Mouse (Mus musculus) frontal cortex, postnatal 25 days (tissue): ENCODE data around the gene Fam71e2.

Source experiments
- DNase-seq, 2 experiments: peaks; one replicate each; pipeline ENCODE4 v3.0.0; 2022; ENCODE audit warnings: low spot score in 2 of 2

Gene Fam71e2

GRCm38 (mm10) chr7:4739041-4739543 lies 32.0 kb downstream of the Fam71e2 start:
- no peak for DNase-seq

GRCm38 (mm10) chr7:4732968-4733392 lies 38.1 kb downstream of the Fam71e2 start:
- no peak for DNase-seq

GRCm38 (mm10) chr7:4731090-4731489 lies 40.0 kb downstream of the Fam71e2 start:
- no peak for DNase-seq

DNA sequence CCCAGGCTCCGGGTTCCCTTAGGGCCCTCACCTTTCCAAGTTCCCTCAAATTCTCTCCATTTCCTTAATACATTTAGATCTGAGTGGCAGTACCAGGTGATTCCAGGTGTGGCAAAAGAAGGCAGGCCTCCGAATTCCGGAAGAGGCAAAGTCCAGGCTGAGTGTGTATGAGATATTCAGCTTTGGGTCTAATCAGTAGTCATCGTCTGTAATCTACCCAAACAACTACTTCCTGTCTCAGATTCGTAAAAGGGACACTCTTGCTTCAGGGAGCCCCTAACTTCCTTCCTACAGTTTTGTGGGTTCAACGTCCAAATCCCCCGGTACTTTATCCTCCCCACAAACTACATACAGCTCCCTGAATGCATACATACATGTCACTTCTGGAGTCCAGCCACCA lies 45.9 kb downstream of the Fam71e2 start, which contains the start of gene Tmem150b:
Tmem150b (minus strand) TSS at position 81 of the 400 bp plus-strand sequence.
- DNase-seq: no peak

DNA sequence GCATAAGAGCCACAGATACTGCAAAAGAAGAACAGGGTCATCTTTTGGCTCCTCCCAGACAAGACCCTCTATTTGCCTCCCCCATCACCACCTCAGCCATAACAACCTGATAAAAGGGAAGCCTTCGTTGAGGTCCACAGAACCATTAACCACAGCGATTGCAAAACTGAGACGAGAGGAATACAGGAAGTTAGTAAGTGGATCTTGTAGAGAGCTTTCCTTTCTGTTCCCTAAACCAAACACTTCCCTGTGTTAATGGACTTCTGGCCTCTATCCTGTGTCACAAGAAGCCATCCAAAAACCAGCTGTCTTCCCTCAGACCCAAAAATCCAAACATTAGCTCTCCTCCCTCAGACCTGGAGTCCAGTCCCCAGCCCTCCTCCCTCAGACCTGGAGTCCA lies 46.7 kb downstream of the Fam71e2 start:
- DNase-seq: no peak

DNA sequence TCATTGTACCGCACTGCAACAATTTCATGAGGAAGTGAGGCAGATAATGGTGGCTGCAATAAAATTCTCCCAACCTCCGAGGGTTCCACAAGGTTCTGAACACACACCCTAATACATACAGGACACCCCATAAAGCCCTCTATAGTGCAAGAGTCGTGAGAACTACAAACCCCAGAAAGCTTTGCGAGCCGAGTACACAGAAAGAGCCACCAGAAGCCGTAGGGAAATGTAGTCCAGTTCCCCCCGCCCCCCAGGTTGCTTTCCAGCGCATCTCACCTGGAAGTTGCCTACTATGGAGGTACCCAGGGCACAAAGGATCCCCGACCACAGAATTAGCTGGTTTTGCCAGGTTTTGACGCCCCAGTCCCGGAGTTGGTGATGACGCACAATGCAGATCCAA lies 47.6 kb downstream of the Fam71e2 start:
- no peak for DNase-seq

DNA sequence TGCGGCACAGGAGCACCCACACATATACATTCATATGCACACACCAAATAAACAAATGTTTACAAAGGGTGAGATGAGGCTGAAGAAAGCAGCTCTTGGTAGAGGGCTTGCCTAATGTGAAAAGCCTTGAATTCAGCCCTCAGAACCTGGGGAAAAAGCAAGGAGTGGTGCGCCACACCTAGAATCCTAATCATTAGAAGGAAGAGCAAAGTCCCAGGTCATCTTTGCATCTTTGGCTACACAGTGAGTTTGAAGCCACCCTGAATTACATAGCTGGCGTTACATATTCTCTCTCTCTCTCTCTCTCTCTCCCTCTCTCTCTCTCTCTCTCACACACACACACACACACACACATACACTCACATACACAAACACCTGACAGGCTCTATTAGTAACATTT lies 51.8 kb downstream of the Fam71e2 start:
- no peak for DNase-seq

DNA sequence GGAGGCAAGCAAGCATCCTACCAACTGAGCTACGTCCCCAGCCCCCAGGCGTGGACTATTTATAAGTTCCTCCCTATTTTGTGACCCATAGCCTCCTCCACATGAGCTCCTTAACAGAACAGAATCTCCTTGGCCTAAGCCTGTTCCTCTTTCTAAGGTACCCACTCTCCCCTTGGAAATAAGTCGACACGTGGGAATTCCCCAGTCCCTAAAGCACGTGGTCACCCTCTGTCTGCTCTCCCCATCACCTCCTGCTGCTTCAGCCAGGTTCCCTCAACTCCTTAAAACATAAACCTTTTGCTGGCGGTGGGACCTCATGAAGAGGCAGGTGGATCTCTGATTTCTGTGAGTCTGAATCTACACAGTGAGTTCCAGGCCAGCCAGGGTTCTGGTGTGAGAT lies 54.1 kb downstream of the Fam71e2 start:
- DNase-seq: no peak

DNA sequence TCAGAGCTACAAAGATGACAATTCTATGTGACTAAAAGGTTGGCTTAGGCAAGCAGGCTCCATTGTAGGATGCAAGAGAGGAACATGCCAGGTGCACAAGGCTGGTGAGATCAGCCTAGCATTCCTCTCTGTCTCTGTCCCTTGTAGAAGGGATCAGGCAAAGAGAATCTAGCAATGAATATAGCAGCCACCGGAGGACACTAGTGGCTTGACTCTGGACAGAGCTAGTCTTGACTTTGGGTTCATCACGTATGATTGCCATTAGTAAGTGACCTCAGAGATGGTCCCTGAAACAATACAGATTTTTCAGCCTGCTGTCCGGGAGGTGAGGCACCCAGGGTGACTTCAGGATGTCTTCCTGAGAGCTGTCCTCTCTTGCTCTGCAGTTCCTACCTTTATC lies 58.5 kb downstream of the Fam71e2 start:
- DNase-seq: no peak

DNA sequence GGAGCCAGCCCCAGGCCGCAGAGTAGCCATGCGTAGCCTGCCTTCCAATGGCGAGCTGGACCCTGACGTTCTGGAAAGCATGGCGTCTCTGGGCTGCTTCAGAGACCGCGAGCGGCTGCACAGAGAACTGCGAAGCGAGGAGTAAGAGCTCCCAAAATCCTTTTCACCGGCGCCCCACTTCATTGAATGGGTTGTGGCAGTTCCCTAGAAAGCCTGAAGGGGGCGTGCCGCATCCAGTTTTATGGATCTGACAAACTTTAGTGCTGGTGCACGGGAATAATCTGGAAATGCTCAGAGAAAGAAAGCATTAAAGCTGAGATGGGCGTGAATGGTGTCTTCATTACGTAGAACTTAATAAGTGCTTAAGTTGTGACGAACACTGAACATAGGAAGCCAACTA lies 66.0 kb downstream of the Fam71e2 start:
- DNase-seq: no peak
